Mouse (Mus musculus) embryonic fibroblast, embryonic 13.5 days (primary cell): Measurements from ENCODE around the gene Ccdc146.

Source experiments
- CTCF ChIP-seq: IDR thresholded peaks from 2 replicates; pipeline ENCODE4 v1.5.1; 2011; ENCODE audit warnings: mild to moderate bottlenecking, control low read depth, low read length, moderate library complexity, borderline replicate concordance; ENCODE audit not compliant: insufficient read depth
- POLR2A ChIP-seq: IDR thresholded peaks from 2 replicates; pipeline ENCODE4 v1.6.1; 2011; ENCODE audit warnings: low read depth, mild to moderate bottlenecking, control low read depth, low read length, moderate library complexity

GRCm38 (mm10) chr5:21434148-21434929 is 9.9 kb upstream of the Ccdc146 start:
- TF ChIP-seq POLR2A: no peak
- TF ChIP-seq CTCF: no peak
